Mouse (Mus musculus): ENCODE measurements around the gene Stpg3. TPM values are rescaled to one million over a fixed set of nuclear protein-coding genes. Genes with fewer than 3 reads are reported as not detected.

The Stpg3 gene
- polyA plus RNA-seq, 1 experiment from 2014 or later: not detected

- Histone ChIP-seq H3K9ac (replicated peaks; ENCODE audit: low read length) (no peak within 1 kb of the TSS), H3K36me3 (replicated peaks; ENCODE audit: control insufficient read depth, insufficient read depth, low read depth, low read length) (no peaks in the 10 kb centered on the region), H3K27me3 (ENCODE audit: control insufficient read depth, insufficient read depth, low read length) (no peaks in the 10 kb centered on the region), H3K4me1 (ENCODE audit: control insufficient read depth, insufficient read depth, low read length) (no peaks in the 10 kb centered on the region), H3K4me2 (ENCODE audit: low read depth, low read length) (no peak within 1 kb of the TSS), H3K4me3 (ENCODE audit: low read depth, low read length) (no peak within 1 kb of the TSS), H3K9me3 (replicated peaks; ENCODE audit: control insufficient read depth, low read length) (no peaks in the 10 kb centered on the region), H3K27ac (replicated peaks; ENCODE audit: low read depth, low read length) (no peak within 1 kb of the TSS)
- 84% methylated on average over 3 of the region's 3 CpGs for WGBS
- ATAC-seq (replicated peaks; ENCODE audit: insufficient number of reproducible peaks, low FRiP score, low TSS enrichment, low read depth) (no peak), DNase-seq (ENCODE audit: low spot score) (no peak)
Observed at GRCm38 (mm10) chr2:25234050-25234449, 19.6 kb upstream of the Stpg3 start, which contains the start of gene Slc34a3. Slc34a3 (minus strand) TSS chr2:25234364.

- ATAC-seq (replicated peaks; ENCODE audit: insufficient number of reproducible peaks, low FRiP score, low TSS enrichment, low read depth) (no peak), DNase-seq (ENCODE audit: low spot score) (no peak)
- H3K9me3 ChIP-seq (replicated peaks; ENCODE audit: control insufficient read depth, low read length): no peaks in the 10 kb centered on the region
- no peak overlapping the region for H3K4me2 ChIP-seq (ENCODE audit: low read depth, low read length)
- WGBS: 79% methylated on average over 4 of the region's 4 CpGs
- H3K4me1 ChIP-seq (ENCODE audit: control insufficient read depth, insufficient read depth, low read length): no peaks in the 10 kb centered on the region
- no peaks in the 10 kb centered on the region for H3K27me3 ChIP-seq (ENCODE audit: control insufficient read depth, insufficient read depth, low read length)
- H3K9ac ChIP-seq (replicated peaks; ENCODE audit: low read length): no peak overlapping the region
- H3K4me3 ChIP-seq (ENCODE audit: low read depth, low read length): no peak overlapping the region
- no peaks in the 10 kb centered on the region for H3K36me3 ChIP-seq (replicated peaks; ENCODE audit: control insufficient read depth, insufficient read depth, low read depth, low read length)
- no peak overlapping the region for H3K27ac ChIP-seq (replicated peaks; ENCODE audit: low read depth, low read length)
Observed at GRCm38 (mm10) chr2:25233421-25233820, 19.0 kb upstream of the Stpg3 start.

- Histone ChIP-seq H3K27ac (replicated peaks; ENCODE audit: low read depth, low read length) (no peak overlapping the region), H3K4me2 (ENCODE audit: low read depth, low read length) (no peak overlapping the region), H3K9ac (replicated peaks; ENCODE audit: low read length) (no peak overlapping the region), H3K4me1 (ENCODE audit: control insufficient read depth, insufficient read depth, low read length) (no peaks in the 10 kb centered on the region), H3K36me3 (replicated peaks; ENCODE audit: control insufficient read depth, insufficient read depth, low read depth, low read length) (no peaks in the 10 kb centered on the region), H3K27me3 (ENCODE audit: control insufficient read depth, insufficient read depth, low read length) (no peaks in the 10 kb centered on the region), H3K9me3 (replicated peaks; ENCODE audit: control insufficient read depth, low read length) (no peaks in the 10 kb centered on the region), H3K4me3 (ENCODE audit: low read depth, low read length) (no peak overlapping the region)
- no peak for ATAC-seq (replicated peaks; ENCODE audit: insufficient number of reproducible peaks, low FRiP score, low TSS enrichment, low read depth)
- DNase-seq (ENCODE audit: low spot score): no peak
- WGBS: 56% methylated on average over 12 of the region's 12 CpGs
Observed at GRCm38 (mm10) chr2:25231038-25231437, 16.6 kb upstream of the Stpg3 start.

GRCm38 (mm10) chr2:25230581-25230980 is 16.1 kb upstream of the Stpg3 start:
- H3K27me3 ChIP-seq (ENCODE audit: control insufficient read depth, insufficient read depth, low read length): no peaks in the 10 kb centered on the region
- H3K27ac ChIP-seq (replicated peaks; ENCODE audit: low read depth, low read length): no peak overlapping the region
- H3K9ac ChIP-seq (replicated peaks; ENCODE audit: low read length): no peak overlapping the region
- H3K9me3 ChIP-seq (replicated peaks; ENCODE audit: control insufficient read depth, low read length): no peaks in the 10 kb centered on the region
- no peak overlapping the region for H3K4me3 ChIP-seq (ENCODE audit: low read depth, low read length)
- no peaks in the 10 kb centered on the region for H3K36me3 ChIP-seq (replicated peaks; ENCODE audit: control insufficient read depth, insufficient read depth, low read depth, low read length)
- WGBS: 91% methylated on average over 7 of the region's 7 CpGs
- H3K4me2 ChIP-seq (ENCODE audit: low read depth, low read length): no peak overlapping the region
- DNase-seq (ENCODE audit: low spot score): no peak
- peaks cover 2% of the 10 kb centered on the region; the same call in 1 of the 2 replicates for H3K4me1 ChIP-seq (ENCODE audit: control insufficient read depth, insufficient read depth, low read length)
- no peak for ATAC-seq (replicated peaks; ENCODE audit: insufficient number of reproducible peaks, low FRiP score, low TSS enrichment, low read depth)

- Histone ChIP-seq H3K27ac (replicated peaks; ENCODE audit: low read depth, low read length) (no peak overlapping the region), H3K4me2 (ENCODE audit: low read depth, low read length) (no peak overlapping the region), H3K4me3 (ENCODE audit: low read depth, low read length) (no peak overlapping the region), H3K27me3 (ENCODE audit: control insufficient read depth, insufficient read depth, low read length) (no peaks in the 10 kb centered on the region), H3K9ac (replicated peaks; ENCODE audit: low read length) (no peak overlapping the region), H3K4me1 (ENCODE audit: control insufficient read depth, insufficient read depth, low read length) (peaks cover 2% of the 10 kb centered on the region; the same call in 1 of the 2 replicates), H3K9me3 (replicated peaks; ENCODE audit: control insufficient read depth, low read length) (no peaks in the 10 kb centered on the region), H3K36me3 (replicated peaks; ENCODE audit: control insufficient read depth, insufficient read depth, low read depth, low read length) (no peaks in the 10 kb centered on the region)
- ATAC-seq (replicated peaks; ENCODE audit: insufficient number of reproducible peaks, low FRiP score, low TSS enrichment, low read depth): no peak
- DNase-seq (ENCODE audit: low spot score): no peak
- WGBS: 82% methylated on average over 5 of the region's 5 CpGs
Observed at GRCm38 (mm10) chr2:25229582-25229981, 15.1 kb upstream of the Stpg3 start.

- H3K36me3 ChIP-seq (replicated peaks; ENCODE audit: control insufficient read depth, insufficient read depth, low read depth, low read length): no peaks in the 10 kb centered on the region
- H3K4me3 ChIP-seq (ENCODE audit: low read depth, low read length): no peak overlapping the region
- H3K27ac ChIP-seq (replicated peaks; ENCODE audit: low read depth, low read length): no peak overlapping the region
- peaks cover 2% of the 10 kb centered on the region; the same call in 1 of the 2 replicates for H3K4me1 ChIP-seq (ENCODE audit: control insufficient read depth, insufficient read depth, low read length)
- WGBS: 66% methylated on average over 6 of the region's 6 CpGs
- ATAC-seq (replicated peaks; ENCODE audit: insufficient number of reproducible peaks, low FRiP score, low TSS enrichment, low read depth) (no peak), DNase-seq (ENCODE audit: low spot score) (no peak)
- no peaks in the 10 kb centered on the region for H3K9me3 ChIP-seq (replicated peaks; ENCODE audit: control insufficient read depth, low read length)
- H3K9ac ChIP-seq (replicated peaks; ENCODE audit: low read length): no peak overlapping the region
- H3K4me2 ChIP-seq (ENCODE audit: low read depth, low read length): no peak overlapping the region; the same call in 1 of the 2 replicates
- H3K27me3 ChIP-seq (ENCODE audit: control insufficient read depth, insufficient read depth, low read length): no peaks in the 10 kb centered on the region
Observed at GRCm38 (mm10) chr2:25228995-25229530, 14.6 kb upstream of the Stpg3 start.

- peak overlapping the region; percentile 23; the same call in 1 of the 2 replicates for H3K4me2 ChIP-seq (ENCODE audit: low read depth, low read length)
- no peaks in the 10 kb centered on the region for H3K27me3 ChIP-seq (ENCODE audit: control insufficient read depth, insufficient read depth, low read length)
- 0 out of 2 replicates have a peak overlapping the region, but pooled peaks have one; percentile 18 for H3K9ac ChIP-seq (replicated peaks; ENCODE audit: low read length)
- H3K4me3 ChIP-seq (ENCODE audit: low read depth, low read length): no peak overlapping the region
- peaks cover 2% of the 10 kb centered on the region; the same call in 1 of the 2 replicates for H3K4me1 ChIP-seq (ENCODE audit: control insufficient read depth, insufficient read depth, low read length)
- DNase-seq (ENCODE audit: low spot score) (peak; percentile 86), ATAC-seq (replicated peaks; ENCODE audit: insufficient number of reproducible peaks, low FRiP score, low TSS enrichment, low read depth) (no peak)
- H3K9me3 ChIP-seq (replicated peaks; ENCODE audit: control insufficient read depth, low read length): no peaks in the 10 kb centered on the region
- 0% methylated on average over 7 of the region's 7 CpGs for WGBS
- H3K36me3 ChIP-seq (replicated peaks; ENCODE audit: control insufficient read depth, insufficient read depth, low read depth, low read length): no peaks in the 10 kb centered on the region
- H3K27ac ChIP-seq (replicated peaks; ENCODE audit: low read depth, low read length): no peak overlapping the region
Observed at GRCm38 (mm10) chr2:25228431-25228889, 14.0 kb upstream of the Stpg3 start.

- no peak overlapping the region for H3K27ac ChIP-seq (replicated peaks; ENCODE audit: low read depth, low read length)
- ATAC-seq (replicated peaks; ENCODE audit: insufficient number of reproducible peaks, low FRiP score, low TSS enrichment, low read depth) (no peak), DNase-seq (ENCODE audit: low spot score) (no peak)
- H3K36me3 ChIP-seq (replicated peaks; ENCODE audit: control insufficient read depth, insufficient read depth, low read depth, low read length): no peaks in the 10 kb centered on the region
- no peaks in the 10 kb centered on the region for H3K9me3 ChIP-seq (replicated peaks; ENCODE audit: control insufficient read depth, low read length)
- H3K27me3 ChIP-seq (ENCODE audit: control insufficient read depth, insufficient read depth, low read length): no peaks in the 10 kb centered on the region
- no peak overlapping the region for H3K4me2 ChIP-seq (ENCODE audit: low read depth, low read length)
- no peak overlapping the region for H3K4me3 ChIP-seq (ENCODE audit: low read depth, low read length)
- H3K4me1 ChIP-seq (ENCODE audit: control insufficient read depth, insufficient read depth, low read length): peaks cover 2% of the 10 kb centered on the region; the same call in 1 of the 2 replicates
- no peak overlapping the region for H3K9ac ChIP-seq (replicated peaks; ENCODE audit: low read length)
- WGBS: 88% methylated on average over 4 of the region's 4 CpGs
Observed at GRCm38 (mm10) chr2:25227406-25227805, 13.0 kb upstream of the Stpg3 start.
